Mouse (Mus musculus): Measurements from ENCODE around the gene Bank1.

Bank1 gene

GRCm38 (mm10) chr3:136100973-136101500 is 224.8 kb downstream of the Bank1 start:
- DNase-seq = no peak

GRCm38 (mm10) chr3:136100292-136100691 is 225.6 kb downstream of the Bank1 start:
- no peak for DNase-seq

GRCm38 (mm10) chr3:136086948-136087660 is 238.8 kb downstream of the Bank1 start:
- DNase-seq = no peak

- DNase-seq = no peak
Measured at GRCm38 (mm10) chr3:136086431-136086830, 239.4 kb downstream of the Bank1 start.

GRCm38 (mm10) chr3:136085077-136085476 is 240.8 kb downstream of the Bank1 start:
- peak; percentile 5 for DNase-seq

- no peak for DNase-seq
Measured at GRCm38 (mm10) chr3:136084066-136084465, 241.8 kb downstream of the Bank1 start.

GRCm38 (mm10) chr3:136081264-136081663 is 244.6 kb downstream of the Bank1 start:
- no peak for DNase-seq

GRCm38 (mm10) chr3:136078535-136078934 is 247.3 kb downstream of the Bank1 start:
- DNase-seq = peak; percentile 4

GRCm38 (mm10) chr3:136070394-136070793 is 255.5 kb downstream of the Bank1 start:
- no peak for DNase-seq

- DNase-seq = no peak
Measured at GRCm38 (mm10) chr3:136061907-136062306, 264.0 kb downstream of the Bank1 start.

- no peak for DNase-seq
Measured at GRCm38 (mm10) chr3:136050635-136051034, 275.2 kb downstream of the Bank1 start.

- DNase-seq = no peak
Measured at GRCm38 (mm10) chr3:136050215-136050614, 275.7 kb downstream of the Bank1 start.

GRCm38 (mm10) chr3:136048026-136048425 is 277.8 kb downstream of the Bank1 start:
- DNase-seq = no peak

- no peak for DNase-seq
Measured at GRCm38 (mm10) chr3:136045381-136045780, 280.5 kb downstream of the Bank1 start.

- DNase-seq = no peak
Measured at GRCm38 (mm10) chr3:136040041-136040440, 285.8 kb downstream of the Bank1 start.

GRCm38 (mm10) chr3:136039446-136039845 is 286.4 kb downstream of the Bank1 start:
- no peak for DNase-seq

GRCm38 (mm10) chr3:136037254-136037653 is 288.6 kb downstream of the Bank1 start:
- DNase-seq = no peak

GRCm38 (mm10) chr3:136035784-136036183 is 290.1 kb downstream of the Bank1 start:
- DNase-seq = no peak

GRCm38 (mm10) chr3:136024876-136025275 is 301.0 kb downstream of the Bank1 start:
- no peak for DNase-seq

- DNase-seq = no peak
Measured at GRCm38 (mm10) chr3:136017517-136017916, 308.3 kb downstream of the Bank1 start.

GRCm38 (mm10) chr3:136010616-136011015 is 315.2 kb downstream of the Bank1 start:
- no peak for DNase-seq

- DNase-seq = no peak
Measured at GRCm38 (mm10) chr3:136007846-136008245, 318.0 kb downstream of the Bank1 start.

GRCm38 (mm10) chr3:136007081-136007828 is 318.6 kb downstream of the Bank1 start:
- DNase-seq = no peak

Measured in lung, postnatal 36 days (tissue).